Mouse (Mus musculus) kidney, adult 2 months (tissue): ENCODE results near the gene Heatr6.

Source experiments
- CTCF ChIP-seq: fragments of 200-500 bp; conservative IDR thresholded peaks from 2 replicates; pipeline ENCODE4 v1.5.1; 2011; ENCODE audit warnings: low read depth, mild to moderate bottlenecking, control low read depth, low read length, moderate library complexity, mixed read lengths; ENCODE audit not compliant: insufficient read depth, insufficient read length
- POLR2A ChIP-seq: fragments of 200-500 bp; IDR thresholded peaks from one replicate; pipeline ENCODE4 v1.6.1; 2011; ENCODE audit warnings: low read depth, low read length, control low read depth

DNA sequence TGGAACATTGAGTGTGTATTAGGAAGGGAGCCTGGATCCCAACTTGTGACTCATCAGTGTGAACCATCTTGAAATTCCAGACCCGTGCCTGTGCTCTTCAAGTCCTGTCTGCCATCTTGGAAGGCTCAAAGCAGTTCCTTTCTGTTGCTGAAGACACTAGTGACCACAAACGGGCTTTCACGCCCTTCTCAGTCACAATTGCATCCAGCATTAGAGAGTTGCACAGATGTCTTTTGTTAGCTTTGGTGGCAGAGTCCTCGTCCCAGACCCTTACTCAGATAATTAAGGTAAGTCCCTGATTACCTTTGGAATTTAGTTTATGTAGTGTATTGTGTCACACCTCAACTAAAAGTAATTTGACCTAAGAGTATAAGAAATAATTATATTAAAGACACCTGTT is 15.5 kb downstream of the Heatr6 start:
- TF ChIP-seq POLR2A = no peak
- no peak for TF ChIP-seq CTCF
